Mouse (Mus musculus) liver, adult 2 months (tissue): ENCODE results near the gene Ccl11.

Source experiments
- CTCF ChIP-seq: fragments of 200-500 bp; IDR thresholded peaks from 2 replicates; pipeline ENCODE4 v1.5.1; 2011; ENCODE audit warnings: low read depth, low read length, control low read depth
- POLR2A ChIP-seq: fragments of 200-500 bp; IDR thresholded peaks from 2 replicates; pipeline ENCODE4 v1.6.1; 2011; ENCODE audit warnings: low read length, control low read depth; ENCODE audit not compliant: insufficient read depth; ENCODE audit errors: extremely low read depth

GRCm38 (mm10) chr11:82101087-82101486 lies 43.5 kb downstream of the Ccl11 start:
- TF ChIP-seq POLR2A = no peak
- no peak for TF ChIP-seq CTCF
